Mouse (Mus musculus) megakaryocyte, adult 5-6 weeks (primary cell): ENCODE measurements at regions not wholly inside any gene's neighbourhood (a gene's known extent, or its start where the extent isn't known, plus 50 kb on each side); places are given as distances from the start of the nearest gene placed in this dataset.
A peak's percentile ranks its signal among the peaks of the same experiment; 100 is the strongest.

Experiments
- ATAC-seq: 2 replicates; pipeline ENCODE4 v1.8.0; 2016; ENCODE audit warnings: mild to moderate bottlenecking, inconsistent platforms; ENCODE audit not compliant: poor library complexity, severe bottlenecking

DNA sequence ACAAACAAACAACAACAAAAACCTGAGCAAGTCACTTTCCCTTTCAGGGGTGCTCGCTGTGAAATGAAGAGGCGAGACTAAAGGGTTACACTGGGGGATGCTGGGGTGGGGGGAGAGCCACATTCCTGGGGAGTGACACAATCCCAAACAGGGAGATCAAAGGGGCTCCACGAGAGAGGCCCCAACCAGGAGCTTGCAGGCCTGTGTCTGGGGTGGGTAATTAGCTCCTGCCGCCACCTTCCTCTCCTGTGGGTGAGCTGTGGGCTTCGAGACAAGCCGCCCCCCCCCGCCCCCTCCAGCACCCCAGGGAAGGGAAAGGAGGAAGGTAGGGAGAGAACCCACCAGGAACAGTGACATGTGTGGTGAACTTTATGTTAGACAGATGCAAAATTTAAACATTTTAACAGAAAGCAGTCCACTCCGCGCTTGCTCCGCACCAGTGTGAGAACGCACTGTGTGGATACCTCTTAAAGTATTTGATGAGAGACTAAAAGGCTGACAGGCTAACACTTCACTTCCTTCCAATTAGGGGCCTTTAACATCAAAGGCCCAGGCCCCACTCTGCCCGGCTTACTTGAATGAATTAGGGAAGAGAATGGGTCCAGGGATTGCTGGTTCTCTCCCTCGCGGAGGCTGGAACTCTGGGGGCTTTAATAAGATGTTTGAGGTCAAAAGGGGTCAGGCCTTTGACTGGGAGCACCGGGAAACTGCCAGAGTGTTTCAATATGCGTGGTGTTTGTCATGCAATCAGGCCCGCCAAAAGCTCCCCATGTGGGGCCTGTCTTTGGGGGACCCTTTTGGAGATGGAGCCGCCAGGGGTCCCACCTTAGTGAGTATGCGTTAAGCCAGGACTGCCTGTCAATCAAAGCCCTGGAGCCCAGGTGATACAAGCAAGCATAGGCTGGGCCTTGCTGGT, 319.6 kb downstream of the Fam49a start:
- no peak for ATAC-seq

DNA sequence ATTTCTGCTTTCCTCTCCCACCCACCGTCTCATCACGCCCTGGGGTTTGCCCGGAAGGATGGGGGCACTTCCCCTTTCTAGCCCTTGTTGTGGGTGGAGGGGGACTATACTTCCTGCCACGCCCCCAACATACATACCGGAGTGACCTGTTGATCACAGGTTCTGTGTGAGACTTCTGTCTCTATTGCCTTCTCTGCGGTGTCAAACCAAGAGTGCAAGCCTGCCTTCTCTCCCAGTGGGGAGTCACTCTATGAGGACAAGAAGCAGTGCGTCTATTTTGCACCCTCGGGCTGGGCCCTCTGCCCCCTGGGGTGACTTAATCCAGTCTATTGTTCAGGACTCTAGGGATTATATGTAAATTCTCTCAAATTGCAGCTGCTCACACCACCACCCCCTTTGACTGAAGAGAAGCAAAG, 318.8 kb downstream of the Fam49a start:
- peak; percentile 97 for ATAC-seq

DNA sequence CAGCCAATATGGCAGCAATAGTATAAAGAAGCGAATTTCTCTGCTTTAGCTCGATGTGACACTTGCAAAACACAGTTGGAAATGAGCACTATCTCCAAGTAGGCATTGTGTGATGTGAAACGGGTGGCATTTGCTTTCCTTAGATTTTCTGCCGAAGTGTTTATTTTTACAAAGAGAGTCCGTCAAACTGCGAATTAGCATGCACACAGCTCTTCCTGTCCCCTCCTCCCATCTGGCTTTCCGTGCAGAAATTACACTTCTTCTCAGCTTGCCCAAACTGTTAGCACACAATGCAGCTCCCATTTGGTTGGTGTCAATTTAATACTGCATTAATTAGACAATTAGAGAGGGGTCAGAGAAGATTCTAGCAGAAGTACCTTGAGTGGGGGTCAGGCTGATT, 316.3 kb downstream of the Fam49a start:
- no peak for ATAC-seq

DNA sequence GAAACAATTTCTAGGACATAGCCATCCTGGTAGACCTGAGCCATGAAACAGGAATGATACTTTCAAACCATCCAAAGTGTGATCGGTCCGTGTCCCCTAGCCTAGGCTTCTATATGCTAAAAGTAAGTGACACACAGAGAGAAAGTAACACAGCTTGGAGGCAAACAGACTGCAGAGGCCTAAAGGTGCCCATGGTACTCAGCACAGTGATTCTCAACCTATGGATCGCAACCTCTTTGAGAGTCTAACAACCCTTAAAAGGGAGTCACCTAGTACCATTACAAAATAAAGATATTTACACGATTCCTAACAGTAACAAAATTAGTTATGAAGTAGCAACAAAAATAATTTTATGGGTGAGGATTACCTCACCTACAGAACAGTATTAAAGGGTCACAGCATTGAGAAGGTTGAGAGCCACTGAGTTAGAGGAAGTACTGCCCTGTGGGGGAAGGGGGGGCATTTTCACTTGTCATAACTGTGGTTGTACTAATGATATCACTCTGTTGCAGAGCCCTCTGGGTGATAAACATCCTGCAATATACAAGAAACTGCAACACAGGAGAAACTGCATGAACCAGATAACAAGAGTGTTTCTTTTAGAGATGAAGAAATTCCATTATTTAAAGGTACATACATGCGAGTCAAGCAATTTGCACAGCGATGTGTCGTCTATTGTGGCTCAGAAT, 308.8 kb downstream of the Fam49a start:
- peak; percentile 86 for ATAC-seq

DNA sequence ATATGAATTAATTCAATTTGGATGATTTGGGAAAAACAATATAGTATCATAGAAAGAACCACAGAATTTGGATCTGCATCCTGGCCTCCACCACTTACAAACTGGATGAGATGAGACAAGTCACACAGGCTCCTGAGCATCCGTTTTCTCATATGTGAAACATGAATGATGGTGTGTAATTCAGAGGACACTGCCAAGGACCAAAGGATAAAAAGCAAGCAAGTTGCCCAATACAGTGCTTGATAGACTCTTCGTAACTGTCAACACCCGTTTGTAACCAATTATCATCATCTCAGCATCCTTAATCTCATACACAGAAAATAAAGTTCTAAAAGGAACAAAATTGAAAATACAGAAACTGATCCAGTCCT, 305.8 kb downstream of the Fam49a start:
- no peak for ATAC-seq

DNA sequence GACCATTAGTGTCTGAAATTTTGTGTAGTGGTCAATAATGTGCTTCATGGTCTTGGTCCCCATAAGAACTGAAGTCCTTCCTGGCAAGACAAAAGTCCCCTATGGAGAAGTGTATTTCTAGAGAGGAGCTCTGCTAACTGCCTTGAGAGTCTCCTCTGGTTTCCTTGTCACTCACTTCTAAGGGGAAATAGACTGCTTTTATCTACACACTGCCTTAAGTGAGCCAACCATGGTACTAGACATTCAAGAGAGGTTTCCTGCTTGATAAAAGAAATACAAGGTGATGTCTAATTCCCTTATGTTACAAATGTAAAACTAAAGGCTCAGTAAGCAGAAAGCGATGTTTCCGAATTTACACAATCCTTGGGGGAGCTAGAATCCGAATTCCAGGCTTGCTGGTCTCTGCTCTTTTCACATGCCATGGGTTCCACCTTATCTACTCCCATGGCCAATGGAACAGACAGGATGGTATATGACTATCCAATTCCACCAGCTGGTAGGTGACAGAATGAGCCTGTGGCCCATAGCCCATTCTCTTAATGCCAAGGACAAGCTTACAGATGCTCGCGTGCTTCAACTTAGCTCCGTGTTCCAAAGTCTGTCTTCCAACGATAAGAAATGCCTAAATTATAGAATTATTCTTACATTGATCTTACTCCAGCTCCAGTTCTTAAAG, 305.3 kb downstream of the Fam49a start:
- ATAC-seq = no peak

DNA sequence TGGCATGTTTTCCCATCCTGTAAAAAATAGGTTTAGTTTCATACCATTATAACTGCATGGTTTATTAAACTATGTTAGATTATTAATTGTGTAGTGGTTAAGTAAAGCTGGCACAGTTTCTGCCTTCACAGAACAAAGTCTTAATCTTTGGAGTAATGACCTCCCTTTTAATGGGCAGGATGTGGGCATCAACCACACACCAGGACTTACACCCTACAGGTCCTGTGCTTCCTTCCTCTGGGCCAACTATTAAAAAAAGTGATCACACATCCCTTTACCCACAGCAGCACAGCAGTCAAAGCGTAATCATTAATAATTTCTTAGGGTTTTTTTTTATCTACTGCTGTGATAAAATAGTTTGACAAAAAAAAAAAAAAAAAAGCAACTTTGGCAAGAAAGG, 300.3 kb downstream of the Fam49a start:
- ATAC-seq = peak; percentile 80

DNA sequence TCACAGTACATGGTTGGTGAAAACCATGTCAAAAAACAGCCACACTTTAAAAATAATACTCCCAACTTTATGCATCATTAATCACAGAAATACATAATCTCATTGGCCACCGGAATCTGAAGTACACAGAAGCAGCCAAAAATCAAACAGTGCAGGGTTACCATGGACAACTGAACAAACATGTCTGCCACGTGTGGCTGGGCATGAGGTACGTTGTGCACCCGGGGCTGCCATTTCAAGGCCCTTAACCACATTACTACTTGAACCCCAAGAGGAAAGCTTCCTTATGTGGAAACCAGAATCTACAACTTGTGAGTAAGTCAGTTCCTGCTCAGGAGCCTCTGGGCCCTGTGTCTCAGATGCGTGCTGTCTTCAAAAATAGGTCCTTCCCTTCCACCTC, 289.9 kb downstream of the Fam49a start:
- no peak for ATAC-seq

DNA sequence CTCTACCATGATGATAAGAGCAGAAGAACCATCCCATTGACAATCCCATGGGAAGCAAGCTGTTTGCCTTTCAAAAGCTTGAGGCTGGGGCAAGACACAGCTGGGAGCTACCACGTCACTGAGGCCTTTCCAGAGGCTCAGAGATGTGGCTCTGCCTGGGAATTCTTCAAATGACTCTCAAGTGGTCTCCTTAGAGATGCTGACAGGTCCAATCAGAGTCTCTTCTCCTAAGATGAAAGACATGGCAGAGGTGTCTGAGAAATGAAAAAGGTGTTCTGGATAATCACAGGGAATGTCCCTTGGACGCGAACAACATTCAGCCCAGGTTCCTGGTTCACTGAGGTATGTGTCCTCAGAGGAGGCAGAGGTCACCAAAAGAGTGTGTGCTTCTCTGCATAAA, 287.7 kb downstream of the Fam49a start:
- ATAC-seq = no peak

DNA sequence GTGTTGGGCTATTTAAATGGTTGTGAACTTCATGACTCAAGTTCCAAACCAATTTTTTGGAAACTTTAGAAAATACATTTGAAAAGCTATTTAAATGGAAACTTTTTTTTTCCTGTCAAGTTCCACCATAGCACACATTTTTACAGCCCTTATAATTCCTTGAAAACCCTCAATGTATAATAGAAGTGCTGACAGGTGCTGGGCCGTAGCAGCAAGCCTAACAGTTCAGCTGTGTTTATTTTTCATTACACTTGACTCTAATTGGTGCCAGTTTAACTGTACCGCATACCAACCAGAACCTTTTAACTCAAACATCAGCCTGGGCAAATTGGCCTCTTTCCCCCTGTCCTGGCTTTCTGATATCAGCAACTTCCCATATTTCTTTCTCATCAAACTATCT, 286.7 kb downstream of the Fam49a start:
- no peak for ATAC-seq

DNA sequence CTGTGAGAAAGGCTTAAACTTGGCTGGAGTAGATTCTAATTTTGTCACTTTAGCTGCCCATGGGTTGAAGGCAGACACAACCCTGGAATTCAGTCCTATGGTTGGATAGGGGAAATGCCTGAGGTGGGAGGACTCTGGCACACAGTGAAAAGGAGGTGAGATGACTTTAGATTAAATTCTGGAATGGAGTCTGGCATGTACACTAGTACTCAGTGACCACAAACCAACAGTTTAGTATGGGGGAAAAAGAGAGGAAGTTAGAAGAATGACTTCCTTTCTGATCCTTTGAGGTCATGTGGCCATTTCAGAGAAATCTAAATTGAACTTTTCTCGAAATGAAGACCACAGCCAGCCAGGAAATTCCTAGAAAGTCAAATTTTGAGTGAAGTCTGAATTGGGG, 285.5 kb downstream of the Fam49a start:
- peak; percentile 30; the same call in 1 of the 2 replicates for ATAC-seq

DNA sequence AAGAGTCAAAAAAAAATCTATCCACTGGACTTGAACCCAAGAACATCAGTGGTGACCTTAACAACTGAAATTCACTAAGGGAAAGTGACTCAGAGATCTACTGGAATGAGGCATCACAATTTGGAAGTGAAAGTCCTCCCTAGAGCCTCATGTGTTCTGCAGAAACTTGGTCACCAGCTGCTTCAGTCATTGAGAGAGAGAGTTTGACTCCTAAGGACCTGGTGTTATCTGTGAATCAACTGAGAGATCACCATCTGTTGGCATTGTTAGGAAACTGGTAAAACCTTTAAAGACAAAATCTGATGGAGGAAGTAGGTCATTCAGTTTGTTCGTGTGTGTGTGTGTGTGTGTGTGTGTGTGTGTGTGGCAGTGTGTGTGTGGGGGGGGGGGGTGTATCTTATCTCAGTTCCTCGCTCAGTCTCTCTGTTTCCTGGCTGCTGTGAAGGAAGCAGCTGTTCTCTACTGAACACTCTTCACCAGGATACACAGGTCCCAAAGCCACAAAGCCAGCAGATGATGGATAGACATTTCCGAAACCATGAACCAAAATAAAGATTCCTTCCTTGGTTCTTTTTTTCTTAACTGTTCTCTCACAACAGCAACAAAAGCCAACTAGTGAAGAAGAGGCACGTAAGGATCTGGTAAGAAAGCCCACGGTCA, 284.6 kb downstream of the Fam49a start:
- no peak for ATAC-seq

DNA sequence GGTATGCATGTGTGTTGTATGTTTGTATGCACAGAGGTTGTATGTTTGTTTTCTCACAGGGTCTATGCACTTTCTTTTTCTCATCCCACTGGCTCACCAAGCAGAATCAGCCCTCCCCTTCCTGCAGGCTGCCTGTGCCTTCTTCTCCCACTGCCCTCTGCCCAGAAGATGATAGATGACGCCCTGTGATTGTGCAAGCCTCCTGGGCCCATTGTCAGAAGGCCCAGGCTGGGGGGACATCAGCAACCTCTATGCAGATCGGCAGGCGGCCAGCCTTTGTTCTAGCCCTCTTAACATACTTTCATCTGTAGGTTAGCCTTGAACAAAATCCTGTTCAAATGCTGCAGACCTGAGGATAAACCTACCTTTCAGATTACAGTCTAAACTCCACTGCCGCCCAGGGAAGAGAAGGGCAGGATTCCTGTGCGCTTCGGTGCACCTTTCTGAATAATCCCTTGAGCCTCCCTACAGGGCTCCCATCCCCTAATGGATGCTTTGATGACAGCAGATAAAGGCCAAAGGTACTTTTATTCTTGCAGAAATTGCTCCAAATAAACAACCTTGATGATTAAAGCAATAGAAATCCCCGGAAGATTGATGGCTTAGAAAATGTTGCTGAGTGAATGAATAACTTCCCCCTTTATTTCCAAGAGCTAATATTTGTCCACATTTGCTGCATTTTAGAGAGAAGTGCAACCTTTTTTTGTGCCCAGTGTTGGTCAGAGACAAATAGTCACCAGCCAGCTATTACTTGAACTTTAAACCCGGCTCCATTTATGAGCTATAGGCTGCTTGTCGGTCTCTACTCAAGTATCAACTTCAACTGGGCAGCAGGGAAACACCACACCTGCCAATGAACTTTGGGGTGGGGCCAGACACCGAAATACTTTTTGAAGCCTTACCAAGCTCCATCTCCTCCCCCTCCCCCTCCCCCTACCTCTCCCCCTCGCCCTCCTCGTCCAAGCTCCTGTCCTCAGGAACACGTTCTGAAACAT, 279.4 kb downstream of the Fam49a start:
- ATAC-seq = peak; percentile 18; the same call in 1 of the 2 replicates

DNA sequence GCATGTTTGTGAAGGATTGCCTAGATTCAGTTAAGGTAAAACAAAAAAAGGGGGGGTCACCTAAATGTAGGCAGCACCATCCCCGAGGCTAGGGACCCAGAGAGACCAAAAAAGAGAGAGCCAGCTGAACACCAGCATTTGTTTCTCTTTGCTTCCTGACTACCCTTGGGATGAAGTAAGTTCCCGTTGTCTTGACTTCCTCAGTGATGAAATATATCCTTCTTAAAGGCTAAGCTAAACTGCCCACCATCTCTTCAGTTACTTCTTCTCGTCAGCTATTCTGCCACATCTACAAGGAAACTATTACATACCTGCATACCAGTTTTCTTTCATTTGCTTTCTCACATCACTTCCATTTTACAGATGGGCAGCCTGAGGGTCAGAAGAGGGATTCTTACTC, 277.4 kb downstream of the Fam49a start:
- peak; percentile 41; the same call in 1 of the 2 replicates for ATAC-seq

DNA sequence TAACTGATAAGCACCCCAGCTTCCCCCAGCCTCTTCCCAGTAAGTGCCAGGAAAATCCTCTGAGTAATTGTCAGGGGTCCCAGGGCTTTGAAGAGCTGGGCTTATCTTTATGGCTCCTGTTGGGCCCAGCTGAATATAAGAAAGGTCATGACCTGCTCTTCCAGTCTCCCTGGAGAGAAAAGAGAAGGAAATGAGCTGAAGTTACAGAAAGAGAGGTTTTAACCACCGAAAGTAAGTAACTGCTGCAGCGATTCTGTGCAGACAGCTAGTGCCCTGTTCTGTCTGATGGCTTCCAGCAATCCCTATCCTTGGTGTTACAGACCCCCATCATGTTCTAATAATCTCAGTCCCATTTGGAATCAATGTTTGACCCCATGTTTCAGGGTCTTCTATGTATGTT, 272.8 kb downstream of the Fam49a start:
- no peak for ATAC-seq

DNA sequence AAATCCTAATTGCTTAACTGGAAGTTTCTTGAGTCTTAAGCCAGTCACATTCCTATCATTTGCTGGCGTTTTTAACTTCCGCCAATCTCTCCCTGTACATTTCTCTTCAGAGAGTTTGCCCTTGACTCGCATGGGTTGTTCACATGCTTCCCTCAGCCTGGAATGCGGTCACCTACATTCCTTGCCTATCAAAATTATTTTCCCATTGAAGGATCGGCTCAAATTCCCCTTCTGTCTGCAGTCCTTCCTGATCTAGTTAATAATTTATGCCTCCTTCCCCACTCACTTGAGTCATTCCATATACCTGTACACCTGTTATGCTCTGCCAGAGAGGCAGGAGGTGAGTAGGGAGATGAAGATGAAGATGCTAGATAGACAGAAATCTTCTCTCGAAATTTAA, 268.9 kb downstream of the Fam49a start:
- no peak for ATAC-seq

DNA sequence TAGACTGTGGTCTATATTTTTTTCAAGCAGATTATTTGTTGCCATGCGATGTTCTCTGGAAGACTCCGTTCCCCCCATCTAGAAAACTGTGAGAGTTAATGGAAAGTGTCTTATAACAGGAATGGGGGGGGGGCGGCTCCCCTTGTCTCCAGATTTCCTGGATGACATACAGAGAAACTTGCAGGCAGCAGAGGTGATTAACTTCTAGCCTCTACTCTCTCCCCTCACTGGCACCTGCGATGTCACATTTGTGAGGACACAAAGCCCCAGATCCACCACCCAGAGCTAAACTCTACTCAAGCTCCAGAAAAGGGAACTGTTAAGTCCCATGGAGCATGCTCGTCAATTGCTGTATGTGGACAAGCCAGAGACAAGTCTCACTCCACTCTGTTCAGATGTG, 267.6 kb downstream of the Fam49a start:
- ATAC-seq = no peak

DNA sequence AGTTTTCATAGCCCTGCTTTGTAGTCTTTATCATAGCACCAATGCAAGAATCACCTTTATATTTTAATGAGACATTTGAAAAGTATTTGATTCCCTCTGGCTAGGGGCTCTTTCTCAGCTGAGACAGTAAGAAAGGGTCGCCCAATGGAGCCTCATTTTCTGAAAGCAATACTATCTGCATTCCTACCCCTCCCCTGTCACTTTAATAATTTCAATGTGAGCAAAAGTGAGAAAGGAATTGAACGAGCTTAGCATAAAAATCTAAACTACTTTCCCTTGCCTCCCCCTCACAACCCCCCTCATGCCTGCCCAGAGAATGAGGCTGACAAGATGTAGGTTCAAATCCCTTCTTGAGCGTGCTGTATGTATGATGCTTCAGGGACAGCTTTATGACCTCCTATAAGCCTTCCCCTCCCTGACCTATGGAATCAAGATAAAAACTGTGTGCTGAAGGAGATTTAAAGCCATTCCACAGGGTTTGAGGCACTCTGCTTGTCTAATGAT, 266.6 kb downstream of the Fam49a start:
- ATAC-seq = no peak

DNA sequence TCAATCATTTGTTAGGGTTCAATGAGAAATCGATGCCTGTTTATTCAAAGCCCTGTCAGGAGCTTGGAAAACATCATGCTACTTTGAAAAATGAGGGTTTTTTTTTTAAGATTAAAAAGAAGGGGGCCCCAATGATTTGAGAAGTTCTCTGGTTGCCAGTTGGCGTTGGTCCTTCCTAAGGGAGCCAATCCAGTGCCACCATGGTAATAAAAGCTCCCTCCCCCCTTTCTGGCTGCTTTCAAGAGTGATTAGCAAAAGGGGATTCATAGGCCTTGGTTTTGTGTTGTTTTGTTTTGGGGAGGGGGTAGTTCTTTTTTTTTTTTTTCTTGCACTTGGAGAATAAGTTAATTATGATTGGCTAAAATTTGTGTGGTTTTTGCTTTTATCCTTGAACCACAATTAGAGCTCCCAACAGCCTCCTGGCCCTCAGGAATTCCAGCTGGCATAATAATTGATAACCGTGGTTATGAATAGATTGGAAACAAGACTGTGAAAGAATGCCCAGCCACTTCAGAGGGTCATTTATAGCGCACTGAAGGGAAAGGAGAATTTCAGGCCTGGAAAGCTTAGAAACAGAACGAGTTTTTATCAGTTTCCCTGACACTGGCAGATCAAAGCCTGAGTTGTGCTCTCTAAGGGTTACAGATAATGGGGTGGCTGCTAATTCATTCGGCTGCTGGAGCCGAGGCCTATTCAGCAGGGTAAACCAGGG, 266.0 kb downstream of the Fam49a start:
- ATAC-seq = no peak
